Mouse (Mus musculus) ES-E14 (cell line): ENCODE data around the gene Grid1. TPM values are rescaled to one million over a fixed set of nuclear protein-coding genes. Genes with fewer than 3 reads are reported as not detected.

Experiments
- DNase-seq: peaks from one replicate; pipeline ENCODE4 v3.0.0-alpha.2; 2013; ENCODE audit warnings: low read depth, low spot score
- H3K27ac ChIP-seq: 2 replicates; pipeline ENCODE4 v1.5.1; 2012; ENCODE audit warnings: low read depth, mild to moderate bottlenecking, low read length, moderate library complexity, mixed read lengths; ENCODE audit not compliant: poor library complexity, insufficient read depth, severe bottlenecking
- H3K36me3 ChIP-seq: 2 replicates; pipeline ENCODE4 v1.6.1; 2012; ENCODE audit warnings: mild to moderate bottlenecking, low read length, moderate library complexity, mixed read lengths; ENCODE audit not compliant: control insufficient read depth, poor library complexity, insufficient read depth, severe bottlenecking
- H3K4me1 ChIP-seq, 2 experiments: fragments of 150-350 bp in 1 of 2; sonication (generic) in 1 of 2; 2 replicates each; pipeline ENCODE4 v1.6.1; 2012; ENCODE audit warnings: low read length in 2 of 2, mild to moderate bottlenecking in 1 of 2, mixed read lengths in 1 of 2; ENCODE audit not compliant: control insufficient read depth in 2 of 2, insufficient read depth in 2 of 2, poor library complexity in 1 of 2
- H3K4me3 ChIP-seq, 2 experiments: fragments of 150-350 bp in 1 of 2; sonication (generic) in 1 of 2; 2 replicates each; pipeline ENCODE4 v1.5.1; 2012; ENCODE audit warnings: low read length in 2 of 2, low read depth in 1 of 2, mild to moderate bottlenecking in 1 of 2, mixed read lengths in 1 of 2; ENCODE audit not compliant: insufficient read depth in 1 of 2, poor library complexity in 1 of 2, severe bottlenecking in 1 of 2
- H3K9ac ChIP-seq: 2 replicates; pipeline ENCODE4 v1.6.1; 2012; ENCODE audit warnings: low read depth, mild to moderate bottlenecking, low read length, mixed read lengths; ENCODE audit not compliant: poor library complexity, insufficient read depth, severe bottlenecking
- H3K9me3 ChIP-seq: fragments of 150-350 bp; sonication (generic); 2 replicates; pipeline ENCODE4 v1.6.1; 2012; ENCODE audit warnings: low read depth, mild to moderate bottlenecking, low read length; ENCODE audit not compliant: control insufficient read depth, insufficient read depth
- CHD2 ChIP-seq: IDR thresholded peaks from 2 replicates; pipeline ENCODE4 v1.6.1; 2014; ENCODE audit warnings: mild to moderate bottlenecking, low read depth, low read length, inconsistent platforms
- HCFC1 ChIP-seq: IDR thresholded peaks from 2 replicates; pipeline ENCODE4 v1.6.1; 2012; ENCODE audit warnings: low read length, inconsistent platforms, borderline replicate concordance; ENCODE audit not compliant: insufficient read depth
- MAFK ChIP-seq: IDR thresholded peaks from 2 replicates; pipeline ENCODE4 v1.6.1; 2014; ENCODE audit warnings: mild to moderate bottlenecking, low read depth, low read length, inconsistent platforms; ENCODE audit not compliant: insufficient read depth
- ZC3H11A ChIP-seq: IDR thresholded peaks from 2 replicates; pipeline ENCODE4 v1.6.1; 2012; ENCODE audit warnings: low read depth, mild to moderate bottlenecking, inconsistent platforms, low read length, borderline replicate concordance
- ZNF384 ChIP-seq: IDR thresholded peaks from 2 replicates; pipeline ENCODE4 v1.6.1; 2012; ENCODE audit warnings: low read depth, low read length, inconsistent platforms
- in situ Hi-C, 2 experiments: fragments of 600-800 bp; cut with MboI; formaldehyde crosslinking; loops; one replicate each; pipeline ENCODE4 v1.15.1; 2025; ENCODE audit warnings: low sequenced_read_pairs in 2 of 2, inconsistent platforms in 1 of 2; ENCODE audit not compliant: unreplicated experiment in 2 of 2
- total RNA-seq: library from RNA; depleted of rRNA; stranded (reverse); fragments of 300-350 nt; gene quantifications from 2 replicates; pipeline ENCODE4 v1.2.3, GENCODE M21; 2012

Grid1 gene
- total RNA-seq, 1 experiment = 0.54 TPM

GRCm38 (mm10) chr14:34818387-34818980, 1.4 kb upstream of the Grid1 start:
- peaks cover 0 to 5% of the 10 kb centered on the region in 2 experiments; a peak in 1 of 4 replicates for H3K4me1 ChIP-seq
- peak overlapping the region; percentile 70; the same call in 1 of the 2 replicates for H3K9ac ChIP-seq
- peak overlapping the region; percentile 67 to 79; a peak in 3 of 4 replicates for H3K4me3 ChIP-seq
- in situ Hi-C loops = no loop called here
- no peak overlapping the region for H3K27ac ChIP-seq
- no peaks in the 10 kb centered on the region for H3K36me3 ChIP-seq
- TF ChIP-seq CHD2 (no peak), ZNF384 (no peak), HCFC1 (no peak), ZC3H11A (no peak), MAFK (no peak)
- DNase-seq = no peak
- no peaks in the 10 kb centered on the region for H3K9me3 ChIP-seq

- Histone ChIP-seq H3K4me1 (peaks cover 0 to 5% of the 10 kb centered on the region in 2 experiments; a peak in 1 of 4 replicates), H3K4me3 (peak overlapping the region; percentile 67 to 79), H3K9ac (peak overlapping the region; percentile 70), H3K9me3 (no peaks in the 10 kb centered on the region), H3K27ac (no peak overlapping the region), H3K36me3 (no peaks in the 10 kb centered on the region)
- TF ChIP-seq ZNF384 (no peak), CHD2 (no peak), MAFK (no peak), ZC3H11A (no peak)
- DNase-seq = no peak
- in situ Hi-C loops = no loop called here
Observed at GRCm38 (mm10) chr14:34819121-34819918, 588 bp upstream of the Grid1 start.

GRCm38 (mm10) chr14:34820653-34821005, 721 bp downstream of the Grid1 start:
- DNase-seq = no peak
- H3K4me3 ChIP-seq = peak overlapping the region; percentile 67 to 79
- H3K9me3 ChIP-seq = no peaks in the 10 kb centered on the region
- no peak overlapping the region for H3K9ac ChIP-seq
- no peaks in the 10 kb centered on the region for H3K36me3 ChIP-seq
- TF ChIP-seq MAFK (no peak), ZC3H11A (no peak), HCFC1 (no peak), ZNF384 (no peak), CHD2 (no peak)
- in situ Hi-C loops = no loop called here
- no peak overlapping the region for H3K27ac ChIP-seq
- peaks cover 0 to 5% of the 10 kb centered on the region in 2 experiments; a peak in 1 of 4 replicates for H3K4me1 ChIP-seq

- no peak for DNase-seq
- in situ Hi-C loops = no loop called here
- Histone ChIP-seq H3K4me3 (no peak overlapping the region; a peak in 1 of 4 replicates), H3K9me3 (no peaks in the 10 kb centered on the region), H3K36me3 (no peaks in the 10 kb centered on the region), H3K4me1 (peaks cover 0 to 5% of the 10 kb centered on the region in 2 experiments; a peak in 1 of 4 replicates), H3K9ac (no peak overlapping the region), H3K27ac (no peak overlapping the region)
- TF ChIP-seq CHD2 = no peak
- TF ChIP-seq ZC3H11A = no peak
Observed at GRCm38 (mm10) chr14:34821131-34821790, 1.4 kb downstream of the Grid1 start.
